Mouse (Mus musculus) erythroblast, embryonic 14.5 days (primary cell): ENCODE data around the gene Fibin.

Experiments
- GATA1 ChIP-seq: IDR thresholded peaks from 2 replicates; pipeline ENCODE4 v1.6.1; 2012; ENCODE audit warnings: low read length, inconsistent platforms, mixed read lengths
- TAL1 ChIP-seq: IDR thresholded peaks from 3 replicates; pipeline ENCODE4 v1.6.1; 2012; ENCODE audit warnings: low read length, inconsistent platforms, mixed read lengths

- TF ChIP-seq GATA1, result no peak
- TF ChIP-seq TAL1, result no peak
Observed at GRCm38 (mm10) chr2:110373186-110373585, 10.2 kb upstream of the Fibin start.
